Mouse (Mus musculus): ENCODE results near the gene Smarcd3. TPM values are rescaled to one million over a fixed set of nuclear protein-coding genes. Genes with fewer than 3 reads are reported as not detected.

Gene Smarcd3
- total and polyA plus RNA-seq, 3 experiments = 2.7 to 16.5 TPM; not detected in 1

DNA sequence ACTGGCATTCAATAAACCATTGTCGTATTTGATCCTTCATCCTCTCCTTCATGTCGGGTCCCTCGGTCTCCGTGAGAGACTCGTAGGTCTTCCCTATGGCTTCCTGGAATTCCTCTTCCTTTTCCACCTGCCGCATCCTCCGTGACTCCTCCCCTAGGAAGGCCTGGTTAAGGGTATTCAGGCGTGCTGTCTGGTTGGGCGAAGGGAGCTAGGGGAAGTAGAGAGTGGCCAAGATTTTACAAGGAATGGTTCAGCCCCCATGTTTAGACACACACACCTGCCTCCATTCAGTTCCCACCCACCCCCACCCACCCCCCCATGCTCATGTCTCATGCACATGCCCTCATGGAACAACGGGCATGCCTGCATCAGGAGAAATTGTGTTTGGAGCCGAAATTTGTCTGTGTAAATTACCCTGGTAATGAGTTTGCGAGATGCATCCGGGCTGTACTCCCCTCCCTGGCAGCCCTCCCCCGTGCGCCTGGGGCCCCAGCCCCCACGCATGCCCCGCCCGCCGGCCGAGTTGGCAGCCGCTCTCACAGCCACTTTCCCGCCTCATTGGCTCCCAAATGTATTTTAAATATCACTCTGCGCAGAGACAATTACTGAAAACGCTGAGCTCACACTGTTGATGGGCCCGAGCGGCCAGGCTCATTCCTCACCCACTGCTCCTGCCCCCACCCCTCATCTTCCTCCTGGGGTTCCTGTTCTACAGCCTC, 73.5 kb downstream of the Smarcd3 start:
- Histone ChIP-seq H3K79me2 (ENCODE audit: control insufficient read depth, insufficient read depth, low read length, poor library complexity) (no peaks in the 10 kb centered on the region), H3K4me1 (ENCODE audit: control insufficient read depth in 1 of 2, insufficient read depth in 2 of 2, low read length in 2 of 2) (no peaks in the 10 kb centered on the region), H3K27me3 (ENCODE audit: control insufficient read depth in 1 of 2, insufficient read depth in 2 of 2, low read length in 2 of 2) (peaks cover 9 to 21% of the 10 kb centered on the region in 2 experiments), H3K9ac (ENCODE audit: control insufficient read depth, low read depth, low read length, poor library complexity, severe bottlenecking) (no peak overlapping the region), H3K9me3 (replicated peaks; ENCODE audit: insufficient read depth, low read length) (no peaks in the 10 kb centered on the region), H3K4me3 (ENCODE audit: control insufficient read depth in 1 of 2, insufficient read depth in 1 of 2, low read depth in 2 of 2, low read length in 2 of 2) (no peak overlapping the region), H3K36me3 (ENCODE audit: control insufficient read depth in 1 of 2, insufficient read depth in 2 of 2, low read length in 2 of 2) (no peaks in the 10 kb centered on the region), H3K27ac (ENCODE audit: control insufficient read depth, low read depth, low read length) (no peak overlapping the region)
- TF ChIP-seq POLR2A (IDR thresholded peaks at IDR 0.05; ENCODE audit: control insufficient read depth in 1 of 2, insufficient read depth in 1 of 2, low read depth in 1 of 2, low read length in 2 of 2, poor library complexity in 1 of 2) (no peak), NELFE (IDR thresholded peaks at IDR 0.05; ENCODE audit: low read depth, low read length) (no peak), MYB (IDR thresholded peaks at IDR 0.05; ENCODE audit: low read depth, low read length) (no peak), CHD2 (IDR thresholded peaks at IDR 0.05; ENCODE audit: low read length) (no peak), BHLHE40 (IDR thresholded peaks at IDR 0.05; ENCODE audit: borderline replicate concordance, low read depth, low read length) (no peak), USF1 (IDR thresholded peaks at IDR 0.05; ENCODE audit: low read depth, low read length) (no peak), ZC3H11A (IDR thresholded peaks at IDR 0.05; ENCODE audit: low read depth, low read length) (no peak), MAFK (IDR thresholded peaks at IDR 0.05; ENCODE audit: borderline replicate concordance, low read depth, low read length) (no peak), TBP (IDR thresholded peaks at IDR 0.05; ENCODE audit: low read depth, low read length) (no peak), JUND (IDR thresholded peaks at IDR 0.05; ENCODE audit: low read depth, low read length) (no peak), HCFC1 (IDR thresholded peaks at IDR 0.05; ENCODE audit: low read depth, low read length) (no peak), EP300 (IDR thresholded peaks at IDR 0.05; ENCODE audit: low read depth in 1 of 2, low read length in 2 of 2) (no peak), TAL1 (IDR thresholded peaks at IDR 0.05; ENCODE audit: low read length) (no peak), GATA1 (IDR thresholded peaks at IDR 0.05; ENCODE audit: low read depth, low read length) (no peak), KAT2A (conservative IDR thresholded peaks at IDR 0.05; ENCODE audit: low read depth, low read length) (no peak), ZNF384 (IDR thresholded peaks at IDR 0.05; ENCODE audit: low read depth, low read length) (no peak), SIN3A (IDR thresholded peaks at IDR 0.05; ENCODE audit: low read length) (no peak)
- DNase-seq (ENCODE audit: low read depth, low spot score) = no peak

DNA sequence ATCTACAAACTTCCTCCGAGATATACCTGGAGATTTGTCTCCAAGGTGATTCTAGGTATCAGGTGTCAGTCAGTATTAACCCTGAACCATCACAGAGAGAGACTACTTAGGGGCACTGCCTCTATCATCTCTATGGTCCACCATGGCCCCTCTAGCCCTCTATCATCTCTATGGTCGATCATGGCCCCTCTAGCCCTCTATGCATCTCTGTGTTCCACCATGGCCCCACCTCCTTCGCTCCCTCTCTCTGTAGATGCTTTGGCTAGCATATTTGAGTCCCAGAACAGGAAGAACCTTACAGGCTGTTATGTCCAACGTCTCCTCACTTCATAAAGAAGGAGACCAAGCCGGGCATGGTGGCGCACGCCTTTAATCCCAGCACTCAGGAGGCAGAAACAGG, 81.6 kb downstream of the Smarcd3 start:
- peaks cover 0 to 8% of the 10 kb centered on the region in 2 experiments; a peak in 2 of 4 replicates for H3K4me1 ChIP-seq (ENCODE audit: control insufficient read depth in 1 of 2, insufficient read depth in 2 of 2, low read length in 2 of 2)
- no peaks in the 10 kb centered on the region for H3K9me3 ChIP-seq (replicated peaks; ENCODE audit: insufficient read depth, low read length)
- no peaks in the 10 kb centered on the region for H3K36me3 ChIP-seq (ENCODE audit: control insufficient read depth in 1 of 2, insufficient read depth in 2 of 2, low read length in 2 of 2)
- no peak overlapping the region for H3K4me3 ChIP-seq (ENCODE audit: control insufficient read depth in 1 of 2, insufficient read depth in 1 of 2, low read depth in 2 of 2, low read length in 2 of 2)
- no peak overlapping the region for H3K9ac ChIP-seq (ENCODE audit: control insufficient read depth, low read depth, low read length, poor library complexity, severe bottlenecking)
- TF ChIP-seq ELF1 (IDR thresholded peaks at IDR 0.05; ENCODE audit: low read depth, low read length) (0 out of 2 replicates have a peak, but pooled peaks have one; percentile 7), SIN3A (IDR thresholded peaks at IDR 0.05; ENCODE audit: low read length) (peak; percentile 48; the same call in 1 of the 2 replicates), TBP (IDR thresholded peaks at IDR 0.05; ENCODE audit: low read depth, low read length) (peak; percentile 68), HCFC1 (IDR thresholded peaks at IDR 0.05; ENCODE audit: low read depth, low read length) (peak; percentile 82), MAZ (IDR thresholded peaks at IDR 0.05; ENCODE audit: low read depth, low read length) (0 out of 2 replicates have a peak, but pooled peaks have one; percentile 39), BHLHE40 (IDR thresholded peaks at IDR 0.05; ENCODE audit: borderline replicate concordance, low read depth, low read length) (no peak), MYB (IDR thresholded peaks at IDR 0.05; ENCODE audit: low read depth, low read length) (no peak)
- peak; percentile 83 for DNase-seq (ENCODE audit: low read depth, low spot score)
- H3K27ac ChIP-seq (ENCODE audit: control insufficient read depth, low read depth, low read length) = no peak overlapping the region
- no peaks in the 10 kb centered on the region for H3K79me2 ChIP-seq (ENCODE audit: control insufficient read depth, insufficient read depth, low read length, poor library complexity)
- peaks cover 0 to 5% of the 10 kb centered on the region in 2 experiments; a peak in 2 of 4 replicates for H3K27me3 ChIP-seq (ENCODE audit: control insufficient read depth in 1 of 2, insufficient read depth in 2 of 2, low read length in 2 of 2)

All from MEL (cell line).